Mouse (Mus musculus) G1E (cell line): Measurements from ENCODE around the gene Gm10197. TPM values are rescaled to one million over a fixed set of nuclear protein-coding genes. Genes with fewer than 3 reads are reported as not detected.

Experiments used
- ATAC-seq: 2 replicates; pipeline ENCODE4 v1.8.0; 2016; ENCODE audit warnings: mild to moderate bottlenecking; ENCODE audit not compliant: insufficient number of reproducible peaks, poor library complexity, low FRiP score, severe bottlenecking; ENCODE audit errors: extremely low read depth
- DNase-seq: peaks from one replicate; pipeline ENCODE4 v3.0.0; 2012; ENCODE audit warnings: low spot score
- H3K27me3 ChIP-seq: 2 replicates; pipeline ENCODE4 v1.6.1; 2012; ENCODE audit warnings: mild to moderate bottlenecking, low read length, inconsistent platforms; ENCODE audit not compliant: insufficient read depth
- H3K36me3 ChIP-seq: replicated peaks from 2 replicates; pipeline ENCODE3; 2012; ENCODE audit warnings: mild to moderate bottlenecking, inconsistent platforms
- H3K4me1 ChIP-seq: 2 replicates; pipeline ENCODE4 v1.6.1; 2012; ENCODE audit warnings: low read depth, low read length, inconsistent platforms, mixed read lengths; ENCODE audit not compliant: insufficient read depth
- H3K4me3 ChIP-seq: 2 replicates; pipeline ENCODE4 v1.5.1; 2012; ENCODE audit warnings: low read depth, mild to moderate bottlenecking, inconsistent platforms, low read length, moderate library complexity, mixed read lengths
- H3K9me3 ChIP-seq: replicated peaks from 2 replicates; pipeline ENCODE4 v1.6.1; 2012; ENCODE audit warnings: inconsistent platforms
- CTCF ChIP-seq: IDR thresholded peaks from 2 replicates; pipeline ENCODE4 v1.5.1; 2012; ENCODE audit warnings: low read depth, low read length, inconsistent platforms, mixed read lengths
- GATA1 ChIP-seq: IDR thresholded peaks from 2 replicates; pipeline ENCODE4 v1.6.1; 2012; ENCODE audit warnings: borderline replicate concordance, low read length, inconsistent platforms, mixed read lengths
- GATA2 ChIP-seq: IDR thresholded peaks from 2 replicates; pipeline ENCODE4 v1.6.1; 2012; ENCODE audit warnings: low read depth, low read length, inconsistent platforms, borderline replicate concordance
- POLR2AphosphoS5 ChIP-seq: IDR thresholded peaks from 2 replicates; pipeline ENCODE4 v1.6.1; 2012; ENCODE audit warnings: low read depth, low read length, inconsistent platforms; ENCODE audit not compliant: insufficient replicate concordance
- TAL1 ChIP-seq: conservative IDR thresholded peaks from 2 replicates; pipeline ENCODE4 v1.6.1; 2012; ENCODE audit warnings: low read depth, low read length, inconsistent platforms, mixed read lengths
- polyA plus RNA-seq: library from polyadenylated mRNA; stranded (reverse); fragments of >175 nt; gene quantifications from 2 replicates; pipeline ENCODE4 v1.2.3, GENCODE M21; 2012
- total RNA-seq, 2 experiments: library from RNA; stranded (forward) in 1 of 2; stranded (reverse) in 1 of 2; fragments of 200-1000 nt in 1 of 2; fragments of >200 nt in 1 of 2; fragmentation: Nextera tagmentation in 1 of 2; gene quantifications; 2 replicates each; pipeline ENCODE4 v1.2.3; 2014 to 2017

The Gm10197 gene
- total and polyA plus RNA-seq, 3 experiments: 6.6 TPM; not detected in 2

DNA sequence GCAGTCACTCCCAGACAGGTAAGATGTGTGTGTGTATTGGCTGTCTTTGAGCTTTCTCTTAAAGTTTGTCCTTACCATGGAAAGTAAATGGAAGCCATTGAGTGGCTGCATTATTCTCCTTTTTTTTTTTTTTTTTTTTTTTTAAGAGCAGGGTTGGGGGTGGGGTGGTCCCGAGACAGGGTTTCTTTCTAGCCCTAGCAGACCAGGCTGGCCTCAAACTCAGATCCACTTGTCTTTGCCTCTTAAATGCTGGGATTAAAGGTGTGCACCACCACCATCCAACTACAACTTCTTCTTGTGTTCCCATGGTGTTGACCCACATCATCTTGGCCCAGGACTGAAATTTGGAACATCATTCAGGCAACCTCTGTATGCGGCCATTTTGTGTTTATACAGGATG, 2.0 kb upstream of the Gm10197 start:
- no peak for ATAC-seq
- Histone ChIP-seq H3K27me3 (no peaks in the 10 kb centered on the region), H3K36me3 (peaks cover 78% of the 10 kb centered on the region), H3K4me3 (no peak overlapping the region), H3K9me3 (no peaks in the 10 kb centered on the region), H3K4me1 (peaks cover 7% of the 10 kb centered on the region; the same call in 1 of the 2 replicates)
- TF ChIP-seq GATA2 (no peak), GATA1 (no peak), POLR2AphosphoS5 (no peak), CTCF (no peak), TAL1 (no peak)
- no peak for DNase-seq

DNA sequence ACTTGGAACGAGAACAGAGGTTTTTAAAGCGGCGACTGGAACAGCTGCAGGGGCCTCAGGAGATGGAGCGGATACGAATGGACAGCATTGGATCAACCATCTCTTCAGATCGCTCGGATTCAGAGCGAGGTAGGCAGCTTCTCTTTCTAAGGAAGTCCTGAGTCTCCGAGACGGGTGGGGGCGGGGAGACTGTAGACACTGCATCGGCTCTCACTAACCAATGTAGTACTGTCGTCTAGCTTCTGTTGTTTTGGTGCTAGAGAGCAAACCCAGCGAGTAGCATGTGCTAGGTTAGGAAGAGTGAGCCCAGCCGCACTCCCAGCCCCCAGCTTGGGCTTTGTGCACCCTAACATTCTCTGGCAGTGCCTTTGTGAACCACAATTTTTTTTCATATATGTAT, 1.3 kb downstream of the Gm10197 start:
- ATAC-seq (no peak), DNase-seq (no peak)
- Histone ChIP-seq H3K4me1 (peaks cover 7% of the 10 kb centered on the region; the same call in 1 of the 2 replicates), H3K27me3 (no peaks in the 10 kb centered on the region), H3K4me3 (no peak overlapping the region), H3K9me3 (no peaks in the 10 kb centered on the region), H3K36me3 (peaks cover 63% of the 10 kb centered on the region)
- TF ChIP-seq POLR2AphosphoS5: no peak
- no peak for TF ChIP-seq GATA2
- no peak for TF ChIP-seq TAL1
- no peak for TF ChIP-seq GATA1
- no peak for TF ChIP-seq CTCF

DNA sequence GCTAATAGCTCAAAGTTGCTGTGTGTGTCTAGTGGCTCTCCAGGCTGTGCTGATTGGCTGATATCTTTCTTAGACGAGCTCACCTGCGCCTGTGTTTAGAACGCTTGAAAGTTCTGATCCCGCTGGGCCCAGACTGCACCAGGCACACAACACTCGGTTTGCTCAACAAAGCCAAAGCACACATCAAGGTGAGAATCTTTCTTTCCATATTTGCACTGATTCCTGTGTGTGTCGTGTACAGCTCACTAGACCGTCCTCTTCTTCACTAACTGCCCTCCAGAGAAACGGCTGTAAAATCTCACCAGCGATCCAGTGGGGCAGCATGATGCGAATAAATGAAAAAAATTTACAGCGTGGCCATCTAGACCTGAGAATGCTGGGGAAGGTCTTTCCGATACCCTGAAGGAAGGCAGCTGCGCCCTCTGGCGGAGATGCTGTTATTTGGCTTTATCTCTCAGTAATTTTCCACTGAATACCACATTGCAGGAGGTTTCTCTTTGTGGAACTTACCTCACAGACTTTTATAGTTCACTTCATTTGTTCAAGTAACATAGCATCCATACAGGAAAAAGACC, 2.0 kb downstream of the Gm10197 start:
- H3K4me1 ChIP-seq: peaks cover 7% of the 10 kb centered on the region; the same call in 1 of the 2 replicates
- TF ChIP-seq CTCF (peak; percentile 65), GATA2 (no peak), TAL1 (no peak)
- ATAC-seq (no peak), DNase-seq (peak; percentile 41)
- H3K9me3 ChIP-seq: no peaks in the 10 kb centered on the region
- H3K36me3 ChIP-seq: peaks cover 57% of the 10 kb centered on the region
- no peaks in the 10 kb centered on the region for H3K27me3 ChIP-seq
- no peak overlapping the region for H3K4me3 ChIP-seq

DNA sequence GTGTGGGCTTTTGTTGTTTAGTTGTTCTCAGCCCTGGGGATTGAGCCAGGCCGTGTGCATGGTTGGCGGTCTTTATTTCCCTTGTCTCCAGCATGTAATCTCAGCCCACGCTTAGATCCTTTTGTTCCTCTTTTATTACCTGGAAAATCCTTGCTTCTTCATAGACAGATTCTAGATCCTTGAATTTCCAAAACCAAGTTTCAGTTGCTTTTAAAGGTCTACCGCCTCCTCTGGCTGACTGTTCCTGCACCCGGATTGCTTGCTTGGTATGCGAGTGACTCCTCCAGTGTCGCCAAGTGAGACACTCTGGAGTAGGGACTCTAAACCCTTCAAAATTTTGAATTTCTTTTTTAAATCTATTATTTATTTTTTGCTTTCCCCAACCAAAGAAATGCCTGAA, 4.7 kb downstream of the Gm10197 start:
- Histone ChIP-seq H3K4me1 (peaks cover 7% of the 10 kb centered on the region; the same call in 1 of the 2 replicates), H3K9me3 (no peaks in the 10 kb centered on the region), H3K36me3 (peaks cover 42% of the 10 kb centered on the region), H3K4me3 (no peak overlapping the region), H3K27me3 (no peaks in the 10 kb centered on the region)
- DNase-seq (no peak), ATAC-seq (no peak)
- TF ChIP-seq GATA1 (no peak), TAL1 (no peak), GATA2 (no peak), POLR2AphosphoS5 (no peak), CTCF (no peak)

DNA sequence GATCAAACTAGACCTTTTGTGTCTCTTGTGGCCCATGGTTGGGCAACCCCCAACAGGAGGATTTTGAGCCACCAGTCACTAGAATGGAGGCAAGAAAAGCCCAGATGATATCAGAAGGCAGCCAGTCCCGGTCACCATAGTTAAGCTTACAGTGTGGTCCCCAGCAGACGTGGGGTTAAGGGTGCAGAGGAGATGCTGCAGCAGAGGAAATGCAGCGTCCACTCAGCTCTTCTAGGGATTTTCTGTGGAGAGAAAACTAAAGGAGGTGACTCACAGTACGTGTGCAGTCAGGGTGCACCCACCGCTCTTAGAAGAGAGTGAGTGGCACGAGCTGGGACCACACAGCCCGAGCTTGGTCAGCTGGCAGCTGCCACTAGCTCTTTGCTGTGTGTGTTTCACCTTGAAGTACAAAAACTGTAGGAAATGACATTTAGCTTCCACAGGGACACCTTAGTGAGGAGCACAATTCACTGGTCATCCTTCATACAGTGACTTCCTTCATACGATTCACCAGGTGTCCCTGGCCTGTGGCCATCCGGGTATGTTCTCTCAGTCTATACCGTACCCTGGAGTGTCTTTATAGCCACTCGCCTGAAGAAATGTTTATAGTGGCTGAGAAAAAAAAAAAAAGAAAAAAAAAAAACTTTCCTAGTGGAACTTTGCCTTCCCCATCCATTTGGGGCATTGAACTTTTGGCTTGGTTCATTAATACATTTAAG, 5.3 kb downstream of the Gm10197 start:
- peaks cover 9% of the 10 kb centered on the region for H3K4me1 ChIP-seq
- TF ChIP-seq POLR2AphosphoS5 (no peak), CTCF (no peak), TAL1 (no peak), GATA2 (no peak), GATA1 (no peak)
- peaks cover 35% of the 10 kb centered on the region for H3K36me3 ChIP-seq

DNA sequence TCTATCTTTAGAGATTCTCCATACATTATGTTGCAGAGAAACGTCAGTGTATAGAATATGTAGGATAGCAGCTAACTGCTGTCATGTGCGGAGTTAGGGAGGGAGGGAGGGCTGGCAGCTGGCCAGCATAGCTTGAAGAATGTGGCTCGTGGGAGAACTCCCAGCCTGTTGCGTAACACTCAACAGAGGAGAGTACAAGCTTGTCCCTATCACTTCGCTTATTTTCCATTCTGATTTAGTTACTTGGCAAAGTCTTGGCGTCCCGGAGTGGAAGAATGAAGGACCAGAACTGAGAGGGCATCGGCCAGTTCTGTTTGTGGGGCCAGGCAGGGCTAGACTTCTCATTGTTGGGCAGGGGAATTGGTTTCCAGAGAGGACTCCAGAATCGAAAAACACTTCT, 6.6 kb downstream of the Gm10197 start:
- TF ChIP-seq CTCF: no peak
- no peak for TF ChIP-seq POLR2AphosphoS5
- Histone ChIP-seq H3K9me3 (no peaks in the 10 kb centered on the region), H3K27me3 (no peaks in the 10 kb centered on the region), H3K36me3 (peaks cover 30% of the 10 kb centered on the region), H3K4me1 (peaks cover 11% of the 10 kb centered on the region), H3K4me3 (no peak overlapping the region)
- DNase-seq (no peak), ATAC-seq (no peak)

More for the DNA sequence above, 5.3 kb downstream of the Gm10197 start:
- no peak for ATAC-seq
- H3K27me3 ChIP-seq: no peaks in the 10 kb centered on the region
- no peak overlapping the region for H3K4me3 ChIP-seq
- H3K9me3 ChIP-seq: no peaks in the 10 kb centered on the region
- no peak for DNase-seq
